Mouse (Mus musculus): ENCODE results near the gene Lcn12. TPM values are rescaled to one million over a fixed set of nuclear protein-coding genes. Genes with fewer than 3 reads are reported as not detected.

The Lcn12 gene
- polyA plus RNA-seq, 1 experiment = not detected

DNA sequence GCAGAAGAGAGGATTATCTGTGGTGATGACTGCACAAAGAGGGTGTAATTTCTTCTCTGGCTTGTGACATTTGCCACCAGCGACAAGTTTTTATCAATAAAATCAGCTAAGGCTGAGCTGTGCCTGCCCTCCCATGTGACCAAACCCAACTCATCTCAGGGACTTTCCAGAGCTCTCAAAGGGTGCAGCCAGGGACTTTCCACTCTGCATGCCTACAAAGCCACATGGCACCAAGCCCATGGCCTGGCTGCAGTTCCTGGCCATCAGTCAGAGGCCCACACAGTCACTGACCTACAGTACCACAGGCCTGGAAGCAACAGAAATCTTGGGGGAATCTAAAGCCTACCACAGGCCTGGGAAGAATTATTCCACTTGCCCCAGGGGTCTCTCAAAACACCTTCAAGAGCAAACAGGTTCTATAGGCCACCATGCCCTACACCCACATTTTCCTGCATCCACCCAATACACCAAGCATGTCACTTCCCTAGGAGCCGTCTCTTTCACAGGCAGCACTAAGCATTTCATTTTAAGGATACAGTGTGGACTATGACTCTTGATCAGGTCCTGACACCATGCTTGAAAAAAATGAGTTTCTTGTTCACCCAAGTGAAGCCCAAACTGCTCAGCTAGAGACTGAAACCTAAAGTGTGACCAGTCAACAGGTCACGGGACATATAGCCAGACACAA lies 40.6 kb upstream of the Lcn12 start:
- no peak overlapping the region for H3ac ChIP-seq (ENCODE audit: control insufficient read depth, insufficient read length)
- H3K27me3 ChIP-seq (ENCODE audit: control insufficient read depth, insufficient read depth, insufficient read length) = no peaks in the 10 kb centered on the region
- peaks cover 49% of the 10 kb centered on the region for H3K79me2 ChIP-seq (ENCODE audit: control insufficient read depth, insufficient read depth)
- H3K4me2 ChIP-seq (ENCODE audit: low read depth) = peak overlapping the region; percentile 58
- H3K4me3 ChIP-seq = no peak overlapping the region
- no peak for TF ChIP-seq SRF (IDR thresholded peaks at IDR 0.05; ENCODE audit: control insufficient read depth, insufficient read length, low read depth)
- peak; percentile 37 for TF ChIP-seq POLR2A (IDR thresholded peaks at IDR 0.05; ENCODE audit: insufficient read length, low read depth)
- TF ChIP-seq MYOG (IDR thresholded peaks at IDR 0.05; ENCODE audit: control insufficient read depth in 1 of 3, insufficient read depth in 1 of 3, insufficient read length in 2 of 3, low read depth in 2 of 3) = peak in 1 of 3 experiments; percentile 83
- peak in 2 of 3 experiments; percentile 21 to 68 for TF ChIP-seq MYOD1 (IDR thresholded peaks at IDR 0.05; ENCODE audit: control insufficient read depth in 1 of 3, insufficient read length in 2 of 3, low read depth in 2 of 3)
- TF ChIP-seq TCF3 (IDR thresholded peaks at IDR 0.05; ENCODE audit: insufficient read length, low read depth) = no peak
- 0 out of 2 replicates have a peak, but pooled peaks have one; percentile 12 for TF ChIP-seq CEBPB (IDR thresholded peaks at IDR 0.05; ENCODE audit: insufficient read depth, poor library complexity, severe bottlenecking)
- no peak for TF ChIP-seq POLR2AphosphoS2 (IDR thresholded peaks at IDR 0.05; ENCODE audit: insufficient read length, low read depth)
- TF ChIP-seq USF1 (IDR thresholded peaks at IDR 0.05; ENCODE audit: low read depth) = peak; percentile 93
- peaks cover 58% of the 10 kb centered on the region for H3K36me3 ChIP-seq (ENCODE audit: control insufficient read depth, insufficient read depth)

DNA sequence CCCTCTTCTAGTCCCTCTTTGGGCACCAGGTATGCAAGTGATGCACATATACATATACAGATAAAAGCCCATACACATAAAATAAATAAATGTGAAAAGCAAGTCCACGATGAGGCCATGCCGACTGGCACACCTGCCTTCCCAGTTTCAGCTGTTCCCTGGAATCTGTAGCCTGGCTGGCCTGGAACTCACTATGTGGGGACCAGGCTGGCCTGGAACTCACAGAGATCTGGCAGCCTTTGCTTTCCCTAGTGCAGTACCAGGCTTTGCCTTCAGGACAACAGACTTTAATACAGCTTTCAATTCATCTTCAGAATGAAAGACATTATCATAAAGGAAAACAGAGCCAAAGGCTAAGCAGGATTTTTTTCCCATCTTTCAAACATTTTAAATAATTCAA lies 40.0 kb upstream of the Lcn12 start:
- Histone ChIP-seq H3K36me3 (ENCODE audit: control insufficient read depth, insufficient read depth) (peaks cover 63% of the 10 kb centered on the region), H3ac (ENCODE audit: control insufficient read depth, insufficient read length) (no peak overlapping the region), H3K27me3 (ENCODE audit: control insufficient read depth, insufficient read depth, insufficient read length) (no peaks in the 10 kb centered on the region), H3K79me2 (ENCODE audit: control insufficient read depth, insufficient read depth) (peaks cover 43% of the 10 kb centered on the region), H3K4me2 (ENCODE audit: low read depth) (peak overlapping the region; percentile 58), H3K4me3 (no peak overlapping the region)
- peak; percentile 26 for TF ChIP-seq TCF12 (IDR thresholded peaks at IDR 0.05; ENCODE audit: insufficient read depth, poor library complexity, severe bottlenecking)
- TF ChIP-seq CEBPB (IDR thresholded peaks at IDR 0.05; ENCODE audit: insufficient read depth, poor library complexity, severe bottlenecking) = no peak
- peak; percentile 50 to 89 (median 88) for TF ChIP-seq MYOD1 (IDR thresholded peaks at IDR 0.05; ENCODE audit: control insufficient read depth in 1 of 3, insufficient read length in 2 of 3, low read depth in 2 of 3)
- no peak for TF ChIP-seq REST (IDR thresholded peaks at IDR 0.05; ENCODE audit: insufficient read depth, insufficient read length)
- TF ChIP-seq MYOG (IDR thresholded peaks at IDR 0.05; ENCODE audit: control insufficient read depth in 1 of 3, insufficient read depth in 1 of 3, insufficient read length in 2 of 3, low read depth in 2 of 3) = peak; percentile 75 to 95 (median 81)
- peak; percentile 70 for TF ChIP-seq TCF3 (IDR thresholded peaks at IDR 0.05; ENCODE audit: insufficient read length, low read depth)

- TF ChIP-seq REST (IDR thresholded peaks at IDR 0.05; ENCODE audit: insufficient read depth, insufficient read length) = no peak
- TF ChIP-seq POLR2A (IDR thresholded peaks at IDR 0.05; ENCODE audit: insufficient read length, low read depth) = no peak
- TF ChIP-seq CEBPB (IDR thresholded peaks at IDR 0.05; ENCODE audit: insufficient read depth, poor library complexity, severe bottlenecking) = no peak
- no peak for TF ChIP-seq TCF3 (IDR thresholded peaks at IDR 0.05; ENCODE audit: insufficient read length, low read depth)
- TF ChIP-seq MAX (IDR thresholded peaks at IDR 0.05; ENCODE audit: low read depth) = no peak
- TF ChIP-seq MYOG (IDR thresholded peaks at IDR 0.05; ENCODE audit: control insufficient read depth in 1 of 3, insufficient read depth in 1 of 3, insufficient read length in 2 of 3, low read depth in 2 of 3) = no peak
- no peak for TF ChIP-seq POLR2AphosphoS2 (IDR thresholded peaks at IDR 0.05; ENCODE audit: insufficient read length, low read depth)
- no peak for TF ChIP-seq MYOD1 (IDR thresholded peaks at IDR 0.05; ENCODE audit: control insufficient read depth in 1 of 3, insufficient read length in 2 of 3, low read depth in 2 of 3)
- no peak for TF ChIP-seq TCF12 (IDR thresholded peaks at IDR 0.05; ENCODE audit: insufficient read depth, poor library complexity, severe bottlenecking)
- no peak for TF ChIP-seq USF1 (IDR thresholded peaks at IDR 0.05; ENCODE audit: low read depth)
- no peak for TF ChIP-seq SRF (IDR thresholded peaks at IDR 0.05; ENCODE audit: control insufficient read depth, insufficient read length, low read depth)
- TF ChIP-seq E2F4 (IDR thresholded peaks at IDR 0.05; ENCODE audit: insufficient read depth) = no peak
- Histone ChIP-seq H3K27me3 (ENCODE audit: control insufficient read depth, insufficient read depth, insufficient read length) (no peaks in the 10 kb centered on the region), H3K79me2 (ENCODE audit: control insufficient read depth, insufficient read depth) (peaks cover 6% of the 10 kb centered on the region), H3K4me2 (ENCODE audit: low read depth) (no peak overlapping the region), H3ac (ENCODE audit: control insufficient read depth, insufficient read length) (no peak overlapping the region), H3K4me3 (no peak overlapping the region), H3K36me3 (ENCODE audit: control insufficient read depth, insufficient read depth) (peaks cover 66% of the 10 kb centered on the region)
These were observed 33.0 kb upstream of the Lcn12 start for GRCm38 (mm10) chr2:25526510-25527302.

DNA sequence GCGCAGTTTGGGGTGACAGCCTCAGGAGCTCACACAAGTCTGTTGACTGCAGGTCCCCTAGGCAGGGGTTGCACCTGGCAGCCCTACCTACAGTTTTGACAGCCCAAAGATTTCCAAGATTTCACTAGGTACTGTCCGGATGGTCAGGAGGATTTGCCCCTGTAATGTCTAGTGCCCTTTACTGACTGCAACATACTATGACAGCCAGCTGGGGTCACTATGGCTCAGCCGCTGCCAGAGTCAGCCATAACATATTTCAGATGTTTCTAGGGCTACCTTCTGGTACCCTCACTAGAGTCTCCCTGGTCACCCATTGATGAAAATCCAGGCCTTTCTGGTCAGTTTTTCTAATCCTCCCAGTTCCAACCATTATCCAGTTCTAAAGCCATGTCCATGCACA lies 16.2 kb upstream of the Lcn12 start:
- Histone ChIP-seq H3K4me2 (ENCODE audit: low read depth) (no peak overlapping the region), H3K36me3 (ENCODE audit: control insufficient read depth, insufficient read depth) (peaks cover 3% of the 10 kb centered on the region), H3K4me3 (no peak overlapping the region), H3ac (ENCODE audit: control insufficient read depth, insufficient read length) (no peak overlapping the region), H3K79me2 (ENCODE audit: control insufficient read depth, insufficient read depth) (no peaks in the 10 kb centered on the region), H3K27me3 (ENCODE audit: control insufficient read depth, insufficient read depth, insufficient read length) (no peaks in the 10 kb centered on the region)
- TF ChIP-seq POLR2A (IDR thresholded peaks at IDR 0.05; ENCODE audit: insufficient read length, low read depth) (no peak), MYOD1 (IDR thresholded peaks at IDR 0.05; ENCODE audit: control insufficient read depth in 1 of 3, insufficient read length in 2 of 3, low read depth in 2 of 3) (no peak), REST (IDR thresholded peaks at IDR 0.05; ENCODE audit: insufficient read depth, insufficient read length) (no peak), TCF3 (IDR thresholded peaks at IDR 0.05; ENCODE audit: insufficient read length, low read depth) (no peak), MAX (IDR thresholded peaks at IDR 0.05; ENCODE audit: low read depth) (no peak), MYOG (IDR thresholded peaks at IDR 0.05; ENCODE audit: control insufficient read depth in 1 of 3, insufficient read depth in 1 of 3, insufficient read length in 2 of 3, low read depth in 2 of 3) (no peak), E2F4 (IDR thresholded peaks at IDR 0.05; ENCODE audit: insufficient read depth) (no peak), USF1 (IDR thresholded peaks at IDR 0.05; ENCODE audit: low read depth) (no peak), TCF12 (IDR thresholded peaks at IDR 0.05; ENCODE audit: insufficient read depth, poor library complexity, severe bottlenecking) (no peak), SRF (IDR thresholded peaks at IDR 0.05; ENCODE audit: control insufficient read depth, insufficient read length, low read depth) (no peak), CEBPB (IDR thresholded peaks at IDR 0.05; ENCODE audit: insufficient read depth, poor library complexity, severe bottlenecking) (no peak)

Data from myocyte (in vitro differentiated cells).